Mouse (Mus musculus) natural killer cell, adult 2 months (primary cell): ENCODE measurements at regions not wholly inside any gene's neighbourhood (a gene's known extent, or its start where the extent isn't known, plus 50 kb on each side); places are given as distances from the start of the nearest gene placed in this dataset.

ENCODE experiments used
- DNase-seq, 2 experiments: peaks; one replicate each; pipeline ENCODE4 v3.0.0; 2022; ENCODE audit warnings: low spot score in 2 of 2

DNA sequence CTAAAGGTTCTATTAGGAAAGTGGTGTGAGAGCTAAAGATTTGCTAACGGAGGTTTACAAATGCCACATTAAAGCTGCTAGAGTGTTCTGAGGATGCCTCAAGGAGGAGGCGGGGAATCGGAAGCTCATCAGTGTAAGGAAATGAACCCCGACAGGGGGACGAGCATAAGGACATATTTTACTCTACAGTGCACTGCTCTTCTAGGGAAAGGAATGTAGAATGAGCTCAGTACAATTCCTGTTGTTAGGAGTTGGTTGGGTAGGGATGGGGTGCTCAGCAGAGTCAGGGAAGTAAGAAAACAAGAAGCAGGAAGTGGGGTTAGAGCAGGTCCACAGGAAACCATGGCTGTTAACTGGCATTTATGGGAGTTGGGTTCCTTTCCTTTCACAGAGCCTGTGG is 54.6 kb downstream of the Mex3b start:
- no peak for DNase-seq

DNA sequence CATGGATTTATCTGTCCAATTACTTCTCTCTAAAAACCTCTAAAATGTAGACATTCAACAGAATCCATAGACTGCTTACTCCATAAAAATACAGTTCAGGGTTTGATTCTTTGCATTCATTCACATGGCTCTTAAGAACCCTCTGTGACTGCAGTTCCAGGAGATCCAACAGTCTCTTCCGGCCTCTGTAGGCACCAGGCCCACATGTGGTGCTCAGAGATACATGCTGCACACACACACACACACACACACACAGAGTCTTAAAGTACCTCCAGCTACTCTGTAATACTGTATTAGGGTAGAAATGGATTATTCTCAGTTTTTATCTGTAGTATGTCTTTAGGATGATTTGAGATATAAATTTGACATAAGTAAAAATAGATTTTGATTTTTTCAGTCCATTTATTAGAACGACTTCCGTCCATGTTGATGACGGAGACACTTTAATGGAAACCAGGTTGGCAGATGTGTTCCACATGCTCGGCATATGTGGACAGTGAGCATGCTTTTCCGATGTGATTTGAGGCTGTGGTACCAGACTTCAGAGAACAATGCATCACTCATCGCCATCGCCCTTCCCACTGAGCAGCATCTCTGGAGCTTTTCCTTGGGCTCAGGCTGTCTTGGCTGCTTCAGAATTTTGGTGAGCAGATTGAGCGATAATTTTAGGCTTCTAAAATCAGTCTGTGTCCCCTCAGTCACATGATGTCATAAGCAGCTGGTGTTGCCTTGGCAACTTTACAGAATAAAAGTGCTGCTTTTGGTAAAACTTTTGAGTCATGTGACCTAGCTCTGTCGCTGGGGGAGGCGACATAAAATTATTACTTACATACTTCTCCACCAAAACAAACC is 56.3 kb downstream of the Mex3b start:
- no peak for DNase-seq

- no peak for DNase-seq
Observed at GRCm38 (mm10) chr7:82924092-82924491, 57.0 kb downstream of the Mex3b start.

GRCm38 (mm10) chr7:82938311-82938710 is 71.2 kb downstream of the Mex3b start:
- DNase-seq, result no peak

GRCm38 (mm10) chr7:82939536-82939935 is 72.4 kb downstream of the Mex3b start:
- no peak for DNase-seq

- no peak for DNase-seq
Observed at GRCm38 (mm10) chr7:82943376-82943775, 76.2 kb downstream of the Mex3b start.

DNA sequence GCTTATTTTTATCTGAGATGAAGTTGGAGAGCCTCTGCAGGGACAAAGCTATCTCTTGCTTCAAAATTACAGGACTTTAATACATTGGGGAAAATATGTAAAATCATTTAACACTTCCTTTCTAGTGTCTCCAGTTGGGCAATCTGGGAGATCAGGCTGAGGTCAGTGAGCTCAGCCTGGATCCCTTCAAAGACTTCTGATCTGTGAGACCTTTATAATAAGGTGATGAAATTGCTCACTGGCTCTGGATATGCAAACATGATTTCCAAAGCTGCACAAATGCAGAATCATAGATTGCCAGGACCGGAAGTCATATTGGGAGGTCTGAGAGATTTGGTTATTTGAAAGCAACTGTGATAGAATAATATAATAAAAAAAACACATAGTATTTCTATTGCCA is 76.7 kb downstream of the Mex3b start:
- DNase-seq, result no peak

DNA sequence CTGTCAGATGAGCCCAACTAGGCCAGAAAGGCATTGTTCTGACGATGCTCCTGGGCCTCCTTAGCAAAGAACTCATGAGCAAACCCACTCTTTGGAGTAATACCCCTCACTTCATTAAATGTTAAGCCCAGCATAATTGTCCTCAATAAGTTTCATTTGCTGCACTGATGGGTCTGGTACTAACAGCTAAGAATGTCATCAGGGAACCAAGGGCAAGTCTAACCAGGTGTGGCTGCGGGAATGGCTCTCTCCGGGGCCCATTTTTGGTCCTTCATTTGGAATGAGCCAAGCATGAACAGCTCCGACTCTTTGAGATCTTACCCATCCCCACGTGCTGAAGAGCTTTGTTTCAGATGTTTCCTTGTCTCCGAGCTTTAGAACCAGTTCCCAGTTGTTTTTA is 82.2 kb downstream of the Mex3b start:
- DNase-seq, result no peak

DNA sequence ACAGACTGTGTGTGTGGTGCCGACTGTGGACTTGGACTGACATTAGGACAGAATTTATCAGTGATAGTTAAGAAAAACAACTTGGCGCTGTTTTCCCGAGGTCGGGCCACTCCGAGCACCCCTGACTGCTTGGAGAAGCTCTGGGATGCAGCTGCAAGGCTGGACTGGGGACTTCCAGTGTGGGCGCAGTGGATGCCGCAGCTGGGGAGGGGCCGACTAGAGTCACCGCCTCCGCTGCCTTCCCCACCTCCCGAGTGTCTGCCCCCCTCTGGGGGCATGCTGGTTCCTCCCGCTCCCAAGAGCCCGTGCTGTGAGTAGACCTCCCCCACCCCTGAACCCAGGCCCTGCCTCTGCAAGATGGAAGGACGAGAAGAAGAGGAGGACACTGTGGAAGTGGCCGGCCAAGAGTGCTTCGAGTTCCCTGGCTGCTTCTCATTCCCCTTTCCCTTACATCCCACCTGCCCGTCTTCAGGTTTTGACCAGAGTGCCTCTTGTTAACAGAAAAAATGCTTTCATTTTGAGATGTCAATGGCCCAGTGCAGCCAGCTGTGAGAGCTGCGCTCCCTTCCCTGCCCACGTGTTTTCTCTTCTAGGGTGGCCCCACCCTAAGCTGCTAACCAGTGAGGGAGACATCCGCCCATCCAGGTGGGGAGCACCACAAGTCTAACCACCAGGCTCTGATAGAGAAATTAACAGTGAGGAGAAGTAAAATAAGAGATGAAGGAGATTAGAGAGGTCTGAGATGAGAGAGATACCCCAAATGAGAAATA is 90.3 kb downstream of the Mex3b start:
- DNase-seq, result no peak

GRCm38 (mm10) chr7:82970599-82970998 is 103.5 kb downstream of the Mex3b start:
- no peak for DNase-seq

GRCm38 (mm10) chr7:82971244-82971643 is 104.1 kb downstream of the Mex3b start:
- DNase-seq, result peak; percentile 3 to 19

DNA sequence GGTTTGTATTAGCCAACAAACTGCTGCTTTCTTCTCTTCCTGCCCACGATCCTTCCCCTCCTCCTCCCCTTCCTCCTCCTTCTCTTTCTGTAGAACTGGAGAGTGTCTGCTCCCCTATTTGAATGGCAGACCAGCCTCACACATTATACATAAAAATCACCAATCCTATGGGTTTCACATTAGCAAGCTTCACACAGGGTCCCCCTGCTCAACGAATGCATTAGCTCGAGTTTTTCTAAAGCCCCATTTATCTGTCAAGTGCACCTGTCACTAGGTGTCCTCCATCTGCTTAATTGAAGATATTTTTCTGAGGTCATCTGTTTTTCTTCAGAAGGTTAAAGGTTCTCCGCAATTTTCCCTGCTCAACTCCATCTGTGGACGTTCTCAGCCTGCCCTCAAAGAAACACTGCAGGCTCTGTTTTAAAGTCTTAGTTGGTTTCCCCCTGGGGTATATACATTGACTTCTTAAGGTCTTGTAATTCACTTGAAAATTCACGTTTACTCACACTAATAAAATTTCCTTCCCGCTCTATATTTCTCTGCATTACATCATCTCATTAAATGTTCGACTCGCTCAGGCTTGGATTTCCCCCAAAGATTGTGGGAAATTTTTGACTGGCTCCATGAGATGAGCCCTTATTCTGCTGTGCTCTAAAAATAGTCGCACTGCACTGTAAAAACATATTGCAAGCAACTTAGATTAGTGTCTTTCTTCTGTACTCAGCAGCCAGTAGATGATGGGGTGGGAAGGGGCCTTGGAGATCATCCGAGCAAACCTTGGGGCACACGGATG is 105.3 kb downstream of the Mex3b start:
- DNase-seq, result no peak

GRCm38 (mm10) chr7:82990708-82991107 is 123.6 kb downstream of the Mex3b start:
- no peak for DNase-seq

- no peak for DNase-seq
Observed at GRCm38 (mm10) chr7:82993136-82993535, 126.0 kb downstream of the Mex3b start.

DNA sequence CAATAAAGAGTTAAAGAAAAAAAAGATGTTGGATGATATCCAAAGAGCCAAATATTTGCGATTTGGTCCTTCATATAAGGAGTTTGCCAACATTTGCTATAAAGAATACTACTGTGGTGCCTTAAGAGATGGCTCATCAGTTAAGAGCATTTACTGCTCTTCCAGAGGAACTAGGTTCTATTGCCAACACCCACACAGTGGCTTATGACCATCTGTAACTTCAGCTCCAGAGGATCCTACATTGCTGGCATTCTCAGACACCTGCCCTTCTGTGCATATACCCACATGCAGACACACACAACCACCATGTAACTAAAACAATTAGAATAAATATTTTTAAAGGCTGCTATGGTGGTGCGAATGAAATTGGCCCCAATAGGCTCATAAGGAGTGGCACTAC is 131.7 kb downstream of the Mex3b start:
- DNase-seq, result no peak

GRCm38 (mm10) chr7:83007540-83007939 is 140.4 kb downstream of the Mex3b start:
- DNase-seq, result no peak

DNA sequence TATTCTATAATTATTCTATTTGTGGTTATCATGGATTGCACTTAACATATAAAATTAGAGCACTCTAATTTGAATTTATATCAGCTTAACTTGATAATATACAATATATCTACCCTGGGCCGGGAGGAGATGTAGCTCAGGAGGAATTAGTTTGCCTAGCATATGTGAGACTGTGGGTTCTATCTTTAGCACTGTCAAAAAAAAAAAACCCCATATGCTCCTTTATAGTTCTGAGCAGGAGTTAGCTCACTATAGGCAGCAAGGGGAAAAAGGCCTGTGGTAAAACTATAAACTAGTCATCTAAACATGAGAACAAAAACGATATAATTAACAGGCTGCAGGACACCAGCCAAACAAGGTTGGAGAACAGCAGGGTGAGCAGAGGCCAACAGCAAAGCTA is 145.0 kb downstream of the Mex3b start:
- no peak for DNase-seq

GRCm38 (mm10) chr7:83014725-83015690 is 147.9 kb downstream of the Mex3b start:
- DNase-seq, result no peak

DNA sequence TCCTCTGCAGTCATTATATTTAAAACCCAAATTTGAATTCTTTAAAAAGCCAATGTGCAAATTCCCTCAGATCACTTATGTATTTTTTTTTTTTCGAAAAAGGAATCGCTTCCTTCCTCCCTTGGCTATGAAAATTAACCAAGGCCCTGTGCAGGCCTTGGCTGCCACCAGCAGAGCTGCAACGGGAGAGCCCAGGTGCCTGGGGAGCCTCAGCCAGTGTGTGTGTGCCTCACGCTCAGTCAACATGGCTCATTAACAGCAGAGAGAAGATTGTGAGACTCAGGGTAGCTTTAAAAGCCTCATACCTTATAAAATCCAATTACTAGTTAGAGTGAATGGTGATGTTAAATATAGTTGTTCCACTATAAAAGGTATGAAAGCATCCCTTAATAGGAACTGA is 148.6 kb downstream of the Mex3b start:
- DNase-seq, result no peak

- no peak for DNase-seq
Observed at GRCm38 (mm10) chr7:83016566-83016965, 149.4 kb downstream of the Mex3b start.

- DNase-seq, result no peak
Observed at GRCm38 (mm10) chr7:83020584-83020983, 153.5 kb downstream of the Mex3b start.
